Mouse (Mus musculus) cerebellum, adult 11 months (tissue): ENCODE measurements at regions not wholly inside any gene's neighbourhood (a gene's known extent, or its start where the extent isn't known, plus 50 kb on each side); places are given as distances from the start of the nearest gene placed in this dataset.

Source experiments
- DNase-seq: peaks from one replicate; pipeline ENCODE4 v3.0.0; 2022

DNA sequence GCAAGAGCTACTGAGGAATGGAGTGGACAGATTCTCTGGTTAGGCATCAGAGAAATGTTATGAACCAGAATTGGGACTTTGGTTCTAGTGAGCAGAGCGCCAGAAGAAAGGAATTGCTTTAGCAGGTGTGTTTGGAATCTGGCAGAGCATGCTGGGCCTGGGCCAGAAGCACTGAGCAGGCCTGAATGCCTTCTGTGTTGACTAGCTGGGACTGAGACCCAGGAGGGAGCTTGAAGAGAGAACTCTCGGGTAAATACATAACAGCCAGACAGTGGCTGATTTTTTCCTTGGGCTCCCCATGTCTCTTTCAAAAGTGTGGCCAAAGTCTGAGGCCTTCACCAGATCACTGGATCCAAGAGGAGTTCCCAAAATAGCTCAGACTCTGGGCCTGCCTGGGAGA is 107.5 kb upstream of the Zfp462 start:
- DNase-seq = peak; percentile 53

DNA sequence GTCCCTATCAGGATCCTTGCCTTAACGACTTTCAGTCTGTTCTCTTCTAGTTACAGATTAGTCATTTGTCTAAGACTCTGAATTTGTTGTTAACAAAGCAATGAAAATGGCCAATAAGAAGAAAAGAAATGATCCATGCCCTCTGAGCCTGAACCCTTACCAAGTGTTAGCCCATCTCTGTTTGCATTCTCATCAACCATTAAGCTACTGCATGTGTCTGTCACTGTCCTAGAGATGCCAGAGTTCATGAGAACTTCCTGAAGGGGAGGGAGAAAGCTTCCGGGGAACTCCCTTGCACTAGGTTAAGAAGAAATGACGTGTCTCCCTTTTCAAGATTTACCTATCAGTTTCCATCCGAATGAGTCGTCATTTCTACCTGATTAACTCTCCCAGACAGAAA is 106.7 kb upstream of the Zfp462 start:
- no peak for DNase-seq

DNA sequence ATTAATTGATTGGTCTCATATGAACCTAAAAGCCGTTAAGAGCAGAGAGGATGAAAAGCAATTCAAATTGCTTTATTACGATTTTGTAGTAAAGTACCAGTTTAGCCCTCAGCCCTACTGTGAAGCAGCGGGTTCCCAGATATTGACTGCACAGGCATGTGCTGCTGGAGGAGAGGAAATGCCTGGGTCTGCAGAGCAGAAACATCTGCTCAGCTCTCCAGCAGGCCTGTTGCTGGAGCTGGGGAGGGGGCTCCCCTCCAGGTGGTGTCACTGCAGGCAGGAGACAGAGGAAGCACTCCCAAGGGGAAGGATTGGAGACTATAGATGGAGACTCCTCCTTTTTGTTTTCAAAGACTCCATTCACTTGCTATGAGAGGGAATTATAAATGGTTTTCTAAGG is 106.1 kb upstream of the Zfp462 start:
- DNase-seq = no peak

DNA sequence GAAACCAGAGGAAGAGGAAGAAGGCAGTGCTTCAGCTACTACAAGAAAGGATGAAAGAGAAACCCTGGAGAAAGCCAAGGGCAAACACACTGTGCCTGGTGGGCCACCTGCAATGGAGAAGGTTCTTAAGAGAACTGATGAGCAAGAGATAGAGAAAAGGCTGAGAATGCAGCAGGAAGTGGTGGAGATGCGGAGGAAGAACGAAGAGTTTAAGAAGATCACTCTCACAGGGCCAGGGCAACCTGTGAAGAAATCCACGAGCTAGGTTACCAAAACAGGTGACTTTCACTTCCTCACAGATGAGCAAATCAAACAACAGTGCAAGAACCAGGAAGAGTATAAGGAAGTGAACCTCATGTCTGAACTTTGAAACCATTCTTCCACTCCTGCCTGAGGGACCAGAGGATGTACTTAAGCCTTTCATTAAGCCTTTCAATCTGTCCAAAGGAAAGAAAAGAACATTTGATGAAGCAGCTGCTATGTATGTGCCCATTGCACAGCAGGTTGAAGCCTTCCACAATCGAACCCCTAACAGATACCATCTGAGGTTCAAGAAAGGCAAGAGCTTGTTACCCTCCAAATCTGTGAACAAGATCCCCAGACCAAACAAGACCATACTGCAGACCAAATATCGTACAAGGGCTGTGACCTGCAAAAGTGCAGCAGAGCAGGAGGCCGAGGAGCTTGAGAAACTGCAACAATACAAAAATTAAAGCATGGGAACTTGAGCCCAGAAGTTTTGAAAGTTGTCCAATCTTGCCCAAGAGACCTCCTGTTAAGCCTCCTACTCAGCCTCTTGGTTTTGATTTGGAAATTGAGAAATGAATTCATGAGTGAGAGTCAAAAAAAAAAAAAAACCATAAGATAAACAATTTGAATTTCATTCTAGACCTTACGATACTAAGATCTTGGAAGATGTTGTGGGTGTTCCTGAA is 91.6 kb upstream of the Zfp462 start:
- DNase-seq = no peak

DNA sequence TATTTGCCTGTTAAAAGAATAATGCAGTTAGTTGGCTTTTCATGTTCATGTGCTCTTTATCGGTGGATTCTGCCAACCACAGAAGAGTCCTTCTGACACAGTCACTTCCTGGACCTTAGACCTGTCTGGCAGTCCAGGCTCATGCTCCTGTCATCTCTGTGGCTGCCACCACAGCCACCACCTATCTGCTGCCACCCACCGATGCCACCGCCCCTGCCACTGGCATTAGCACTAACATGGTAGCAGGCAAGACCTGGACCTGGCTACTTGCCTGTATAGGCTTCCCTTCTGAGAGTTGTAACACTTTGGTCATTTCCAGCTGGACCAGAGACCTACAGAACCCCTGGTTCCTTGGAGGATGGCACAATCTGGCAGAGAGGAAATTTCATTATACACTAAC is 86.2 kb upstream of the Zfp462 start:
- DNase-seq = no peak

DNA sequence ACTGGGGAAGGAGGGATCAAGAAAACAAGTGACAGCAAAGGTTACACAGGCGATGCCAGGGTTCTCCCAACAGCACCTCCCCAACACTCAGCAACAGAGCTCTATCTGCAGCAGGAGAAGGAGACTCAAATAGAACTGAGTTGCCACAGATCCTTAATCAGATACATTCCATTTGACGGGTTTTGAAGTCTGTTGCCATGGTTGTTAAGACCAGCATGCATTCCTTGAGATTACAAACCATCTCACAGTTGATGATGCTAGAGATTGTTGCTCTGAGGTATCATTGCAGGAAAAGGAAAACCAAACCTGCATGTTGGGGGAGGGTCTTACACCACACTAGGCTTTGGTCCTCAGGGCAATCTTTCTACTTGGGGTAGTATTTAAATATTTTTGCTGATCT is 78.8 kb upstream of the Zfp462 start:
- DNase-seq = no peak

DNA sequence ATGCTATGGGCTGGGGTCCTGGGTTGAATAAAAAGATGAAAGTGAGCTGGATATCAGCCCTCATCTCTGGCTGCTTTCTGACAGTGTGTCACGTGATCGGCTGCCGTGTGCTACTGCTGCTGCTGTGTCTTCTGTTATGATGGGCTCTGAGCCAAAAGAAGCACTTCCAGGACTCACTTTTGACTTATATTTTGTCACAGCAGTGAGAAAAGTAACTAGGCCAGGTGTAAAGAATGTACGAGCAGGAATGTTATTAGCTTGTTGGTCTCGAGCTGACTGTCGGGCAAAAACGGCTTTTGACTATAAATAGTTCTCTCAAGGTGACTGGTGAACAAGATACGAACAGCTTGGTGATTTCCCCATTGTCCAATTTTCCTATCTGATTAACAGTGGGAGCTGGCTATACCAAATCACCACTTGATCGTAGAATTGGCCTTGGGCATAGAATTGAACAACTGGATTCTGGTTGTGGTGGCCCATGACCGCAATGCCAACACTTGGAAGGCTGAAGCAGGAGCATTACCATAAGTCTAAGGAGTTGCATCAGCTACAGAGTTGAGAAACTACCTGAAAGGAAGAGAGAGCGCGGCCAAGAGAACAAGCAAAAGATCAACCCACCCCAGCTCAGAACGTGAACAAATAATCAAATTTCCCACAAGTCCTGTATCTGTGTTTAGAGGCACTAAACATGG is 70.6 kb upstream of the Zfp462 start:
- DNase-seq = no peak

DNA sequence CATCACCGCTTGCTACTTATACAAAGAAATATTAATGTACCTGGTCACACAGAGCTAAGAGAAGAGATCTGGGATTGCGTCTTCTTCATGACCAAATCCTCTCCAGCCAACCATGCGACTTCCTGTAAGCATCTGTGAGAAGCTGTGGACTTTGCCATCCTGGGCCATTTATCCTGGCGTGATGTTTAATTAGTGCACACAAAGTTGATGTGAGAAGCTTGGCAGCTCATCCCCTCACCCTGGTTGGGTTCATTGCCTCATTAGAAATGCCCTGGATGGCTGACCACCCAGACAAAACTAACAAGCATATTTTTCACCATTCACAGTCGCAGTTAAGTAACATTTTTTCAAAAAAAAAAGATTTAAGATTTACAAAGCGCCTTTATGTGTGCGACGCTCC is 69.3 kb upstream of the Zfp462 start:
- no peak for DNase-seq

DNA sequence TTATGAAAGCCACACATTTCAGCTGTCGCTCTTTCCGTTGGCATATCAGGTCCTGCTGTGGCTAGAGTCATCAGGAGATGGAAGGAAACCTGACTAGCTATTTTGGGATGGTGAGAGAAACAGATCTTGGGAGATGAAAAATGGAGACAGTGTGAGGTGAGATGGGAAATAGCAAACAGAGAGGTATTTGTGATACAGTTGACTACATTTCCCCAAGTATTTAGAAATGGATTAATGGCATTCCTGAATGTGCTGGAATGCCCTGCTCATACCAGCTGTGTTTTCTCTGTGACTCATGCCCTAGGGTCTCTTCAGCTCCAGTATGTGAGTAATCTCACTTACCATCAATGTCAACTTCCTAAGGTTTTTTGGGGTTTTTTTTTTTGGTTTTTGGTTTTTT is 67.5 kb upstream of the Zfp462 start:
- DNase-seq = no peak

DNA sequence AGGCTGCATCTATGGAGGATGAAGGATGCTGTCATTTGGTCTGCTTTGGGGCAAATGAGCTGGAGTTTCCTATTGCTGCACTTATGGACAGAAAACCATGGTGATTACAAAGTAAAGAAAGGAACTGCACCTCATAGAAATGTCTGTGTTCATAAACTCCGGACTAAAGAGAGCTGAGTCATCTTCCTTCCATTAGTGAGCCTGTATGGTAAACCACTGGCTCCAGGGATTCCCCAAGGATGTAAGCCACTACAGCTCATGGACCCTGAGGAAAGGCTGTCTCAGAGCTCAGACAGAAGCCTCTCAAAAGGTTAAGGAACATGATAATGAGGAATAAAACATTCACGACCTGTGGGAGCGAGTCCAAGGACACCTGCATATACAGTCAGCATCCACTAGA is 66.3 kb upstream of the Zfp462 start:
- no peak for DNase-seq

DNA sequence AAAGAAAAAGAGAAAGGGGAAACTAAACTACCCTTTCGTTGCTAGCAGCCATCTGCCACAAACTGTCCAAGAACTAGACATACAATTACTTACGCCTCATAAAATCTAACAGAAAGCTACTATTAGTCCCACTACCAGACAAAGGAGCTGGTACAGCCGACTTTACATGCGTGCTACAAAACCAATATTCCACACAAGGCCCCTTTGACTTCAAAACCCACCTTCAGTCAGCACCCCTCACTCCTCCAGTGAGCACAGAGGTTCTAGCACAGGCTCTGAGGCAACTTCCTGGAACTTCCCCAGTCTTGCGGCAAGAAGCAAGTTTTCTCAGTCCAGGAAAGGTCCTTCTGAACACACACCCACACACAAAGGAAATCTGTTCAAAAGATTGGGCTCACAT is 51.6 kb upstream of the Zfp462 start:
- no peak for DNase-seq
